Mouse (Mus musculus) neural tube, embryonic 11.5 days (tissue): ENCODE results near the gene Rbl1. TPM values are rescaled to one million over a fixed set of nuclear protein-coding genes. Genes with fewer than 3 reads are reported as not detected.

ENCODE experiments used
- ATAC-seq: fragments of 200-750 bp; cut with Nextera tagmentation; 2 replicates; pipeline ENCODE4 v1.8.0; 2017; ENCODE audit warnings: moderate number of reproducible peaks, mild to moderate bottlenecking, moderate TSS enrichment, moderate library complexity; ENCODE audit not compliant: insufficient read depth, low FRiP score, low TSS enrichment
- DNase-seq: peaks from one replicate; pipeline ENCODE4 v3.0.0-alpha.2; 2015; ENCODE audit warnings: low spot score
- H3K27ac ChIP-seq: fragments of 300-500 bp; sonication (generic); 2 replicates; pipeline ENCODE4 v1.5.1; 2014; ENCODE audit warnings: low read depth, mild to moderate bottlenecking, low read length
- H3K27me3 ChIP-seq: fragments of 300-500 bp; sonication (generic); 2 replicates; pipeline ENCODE4 v1.6.1; 2014; ENCODE audit warnings: mild to moderate bottlenecking, low read length, mixed read lengths; ENCODE audit not compliant: control insufficient read depth, insufficient read depth
- H3K36me3 ChIP-seq: fragments of 300-500 bp; sonication (generic); 2 replicates; pipeline ENCODE4 v1.6.1; 2014; ENCODE audit warnings: mild to moderate bottlenecking, low read length, moderate library complexity, mixed read lengths; ENCODE audit not compliant: control insufficient read depth, insufficient read depth
- H3K4me1 ChIP-seq: fragments of 300-500 bp; sonication (generic); 2 replicates; pipeline ENCODE4 v1.6.1; 2014; ENCODE audit warnings: low read length, mixed read lengths; ENCODE audit not compliant: control insufficient read depth, insufficient read depth
- H3K4me2 ChIP-seq: fragments of 300-500 bp; sonication (generic); 2 replicates; pipeline ENCODE4 v1.6.1; 2014; ENCODE audit warnings: low read depth, mild to moderate bottlenecking, moderate library complexity
- H3K4me3 ChIP-seq: fragments of 300-500 bp; sonication (generic); 2 replicates; pipeline ENCODE4 v1.5.1; 2014; ENCODE audit warnings: low read depth, low read length
- H3K9ac ChIP-seq: fragments of 300-500 bp; sonication (generic); 2 replicates; pipeline ENCODE4 v1.6.1; 2014; ENCODE audit warnings: mild to moderate bottlenecking, low read length
- H3K9me3 ChIP-seq: fragments of 300-500 bp; sonication (generic); 2 replicates; pipeline ENCODE4 v1.6.1; 2016; ENCODE audit warnings: low read length; ENCODE audit not compliant: control insufficient read depth
- WGBS: fragments of 180-500 bp; shearing (Covaris S2); extraction: QIAGEN DNeasy Blood & Tissue Kit; methylation state at CpG from one replicate; pipeline ENCODE4 v1.1.7; 2014; 5-methylcytosine and 5-hydroxymethylcytosine counted together
- polyA plus RNA-seq: library from polyadenylated mRNA; unstranded; fragments of >200 nt; fragmentation: Nextera tagmentation; extraction: Ambion mirVana; gene quantifications from 2 replicates; pipeline ENCODE4 v1.2.1, GENCODE M21; 2014

The Rbl1 gene
- polyA plus RNA-seq, 1 experiment from 2014 or later: 29.3 TPM

DNA sequence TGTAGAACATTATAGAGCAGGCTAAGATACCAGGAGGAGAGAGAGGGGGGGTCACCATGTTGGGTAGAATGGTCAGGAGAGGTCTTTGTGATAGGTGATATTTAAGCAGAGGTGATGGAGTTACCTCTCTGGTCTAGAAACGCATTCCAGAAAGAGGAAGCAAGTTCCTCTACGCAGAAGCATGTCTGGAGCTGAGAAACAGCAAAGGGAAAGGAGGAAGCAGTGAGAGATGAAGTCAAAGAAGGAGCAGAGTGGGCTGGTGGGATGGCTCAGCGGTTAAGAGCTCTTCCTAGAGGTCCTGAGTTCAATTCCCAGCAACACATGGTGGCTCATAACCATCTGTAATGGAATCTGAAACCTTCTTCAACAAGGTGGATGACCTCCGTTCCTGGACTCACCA lies 62.4 kb downstream of the Rbl1 start:
- no peak overlapping the region for H3K4me2 ChIP-seq

DNA sequence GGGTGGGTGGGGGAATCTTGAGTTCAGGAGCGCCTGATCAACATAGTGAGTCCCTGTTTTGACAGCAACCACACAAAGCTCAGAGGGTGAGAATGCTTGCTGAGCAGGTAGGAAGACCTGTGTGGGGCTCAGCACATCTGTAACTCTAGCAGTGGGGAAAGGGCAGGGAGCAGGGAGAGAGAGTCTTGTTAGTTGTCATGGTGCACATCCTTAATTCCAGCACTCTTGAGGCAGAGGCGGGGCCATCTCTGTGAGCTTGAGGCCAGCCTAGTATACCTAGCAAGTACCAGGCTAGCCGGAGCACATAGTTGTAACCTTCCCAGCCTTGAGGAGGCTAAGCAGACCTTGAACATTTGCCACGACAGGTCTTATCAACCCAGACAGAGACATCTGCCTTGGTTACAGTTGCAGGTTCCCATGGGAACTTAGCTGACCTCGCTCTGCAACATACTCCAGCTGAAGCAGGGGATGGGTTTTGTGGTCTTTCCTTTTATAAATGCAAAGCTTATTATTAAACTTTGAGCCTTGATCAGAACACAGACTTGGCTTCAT lies 65.0 kb downstream of the Rbl1 start:
- no peak for DNase-seq
- ATAC-seq: no peak
- H3K27ac ChIP-seq: no peak overlapping the region
- H3K4me3 ChIP-seq: no peak overlapping the region
- H3K9ac ChIP-seq: no peak overlapping the region
- 90% methylated on average over 5 of the region's 5 CpGs for WGBS
- H3K4me1 ChIP-seq: no peaks in the 10 kb centered on the region
- H3K36me3 ChIP-seq: no peaks in the 10 kb centered on the region
- H3K27me3 ChIP-seq: no peaks in the 10 kb centered on the region
- no peak overlapping the region for H3K4me2 ChIP-seq
- H3K9me3 ChIP-seq: no peaks in the 10 kb centered on the region

More for the DNA sequence above, 62.4 kb downstream of the Rbl1 start:
- no peak overlapping the region for H3K9ac ChIP-seq
- no peaks in the 10 kb centered on the region for H3K4me1 ChIP-seq
- H3K27me3 ChIP-seq: no peaks in the 10 kb centered on the region
- H3K36me3 ChIP-seq: no peaks in the 10 kb centered on the region
- no peak overlapping the region for H3K4me3 ChIP-seq
- no peak overlapping the region for H3K27ac ChIP-seq
- DNase-seq: no peak
- 86% methylated on average over 4 of the region's 4 CpGs for WGBS
- H3K9me3 ChIP-seq: no peaks in the 10 kb centered on the region
- no peak for ATAC-seq

GRCm38 (mm10) chr2:157138808-157139207 lies 65.5 kb downstream of the Rbl1 start:
- no peak for DNase-seq
- Histone ChIP-seq H3K36me3 (no peaks in the 10 kb centered on the region), H3K9ac (no peak overlapping the region), H3K4me1 (no peaks in the 10 kb centered on the region), H3K27ac (no peak overlapping the region), H3K27me3 (no peaks in the 10 kb centered on the region), H3K4me2 (no peak overlapping the region), H3K4me3 (no peak overlapping the region), H3K9me3 (no peaks in the 10 kb centered on the region)
- ATAC-seq: no peak
- 90% methylated on average over 5 of the region's 5 CpGs for WGBS

DNA sequence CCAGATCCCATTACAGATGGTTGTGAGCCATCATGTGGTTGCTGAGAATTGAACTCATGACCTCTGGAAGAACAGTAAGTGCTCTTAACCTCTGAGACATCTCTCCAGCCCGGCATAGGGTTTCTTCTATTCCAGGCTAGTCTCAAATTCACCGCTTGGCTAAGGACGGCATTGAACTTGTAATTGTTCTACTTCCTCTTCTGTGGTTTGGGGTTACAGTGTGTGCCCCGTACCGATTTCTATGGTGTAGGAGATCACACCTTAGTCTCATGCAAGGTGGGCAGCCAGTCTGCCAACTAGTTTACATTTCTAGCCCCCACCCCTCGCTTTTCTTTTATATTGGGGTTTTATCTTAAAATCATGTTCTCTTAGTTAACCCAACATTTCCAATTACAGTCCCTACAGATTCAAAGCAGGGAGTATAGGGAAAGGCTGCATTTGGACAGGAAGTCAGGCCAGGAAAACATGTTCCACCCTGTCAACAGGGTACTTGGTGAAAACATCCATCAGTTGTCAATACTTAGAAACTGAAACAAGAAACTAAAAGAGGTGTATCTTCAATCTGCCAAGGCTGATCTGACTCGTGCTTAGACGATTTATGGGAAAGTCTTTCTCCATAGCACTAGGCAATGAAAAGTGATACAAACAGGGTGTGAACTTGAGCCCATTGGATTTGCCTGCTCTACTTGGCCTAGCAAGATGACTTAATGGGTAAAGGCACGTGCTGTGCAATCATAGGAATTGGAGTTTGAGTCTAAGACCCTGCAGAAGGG lies 66.2 kb downstream of the Rbl1 start:
- DNase-seq: no peak
- Histone ChIP-seq H3K27ac (no peak overlapping the region), H3K4me1 (no peaks in the 10 kb centered on the region), H3K9me3 (no peaks in the 10 kb centered on the region), H3K27me3 (no peaks in the 10 kb centered on the region), H3K36me3 (no peaks in the 10 kb centered on the region), H3K4me2 (no peak overlapping the region), H3K9ac (no peak overlapping the region), H3K4me3 (no peak overlapping the region)
- ATAC-seq: no peak
- WGBS: 91% methylated on average over 9 of the region's 9 CpGs

DNA sequence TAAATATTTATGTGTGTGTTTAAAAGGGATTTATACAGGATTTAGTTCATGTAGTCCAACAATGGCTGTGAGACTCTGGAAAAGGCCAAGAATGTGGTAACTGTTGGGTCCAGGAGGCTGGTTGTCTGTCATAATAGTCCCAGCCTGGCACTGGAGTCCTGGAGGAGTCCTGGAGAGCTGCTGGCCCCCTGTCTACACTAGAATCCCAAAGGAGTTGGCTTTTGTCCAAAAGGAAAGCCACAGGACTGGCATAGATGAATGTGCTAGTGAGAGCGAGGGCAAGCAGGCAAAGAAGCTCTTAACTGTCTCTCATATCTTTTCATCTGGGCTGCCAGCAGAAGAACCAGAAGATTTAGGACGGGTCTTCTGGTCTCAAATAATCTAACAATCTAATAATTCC lies 67.7 kb downstream of the Rbl1 start:
- DNase-seq: no peak
- H3K4me2 ChIP-seq: no peak overlapping the region

GRCm38 (mm10) chr2:157136176-157136575 lies 68.2 kb downstream of the Rbl1 start:
- DNase-seq (no peak), ATAC-seq (no peak)
- H3K9me3 ChIP-seq: no peaks in the 10 kb centered on the region
- no peaks in the 10 kb centered on the region for H3K27me3 ChIP-seq
- H3K36me3 ChIP-seq: no peaks in the 10 kb centered on the region
- no peak overlapping the region for H3K9ac ChIP-seq
- H3K4me1 ChIP-seq: no peaks in the 10 kb centered on the region
- no peak overlapping the region for H3K4me3 ChIP-seq
- H3K4me2 ChIP-seq: no peak overlapping the region
- no peak overlapping the region for H3K27ac ChIP-seq
- 92% methylated on average over 4 of the region's 4 CpGs for WGBS

More for the DNA sequence above, 67.7 kb downstream of the Rbl1 start:
- WGBS: 95% methylated on average over 2 of the region's 2 CpGs
- H3K4me3 ChIP-seq: no peak overlapping the region
- no peaks in the 10 kb centered on the region for H3K36me3 ChIP-seq
- H3K27me3 ChIP-seq: no peaks in the 10 kb centered on the region
- no peaks in the 10 kb centered on the region for H3K4me1 ChIP-seq
- ATAC-seq: no peak
- H3K27ac ChIP-seq: no peak overlapping the region
- no peak overlapping the region for H3K9ac ChIP-seq
- no peaks in the 10 kb centered on the region for H3K9me3 ChIP-seq

GRCm38 (mm10) chr2:157135529-157136120 lies 68.7 kb downstream of the Rbl1 start:
- no peak overlapping the region for H3K27ac ChIP-seq

DNA sequence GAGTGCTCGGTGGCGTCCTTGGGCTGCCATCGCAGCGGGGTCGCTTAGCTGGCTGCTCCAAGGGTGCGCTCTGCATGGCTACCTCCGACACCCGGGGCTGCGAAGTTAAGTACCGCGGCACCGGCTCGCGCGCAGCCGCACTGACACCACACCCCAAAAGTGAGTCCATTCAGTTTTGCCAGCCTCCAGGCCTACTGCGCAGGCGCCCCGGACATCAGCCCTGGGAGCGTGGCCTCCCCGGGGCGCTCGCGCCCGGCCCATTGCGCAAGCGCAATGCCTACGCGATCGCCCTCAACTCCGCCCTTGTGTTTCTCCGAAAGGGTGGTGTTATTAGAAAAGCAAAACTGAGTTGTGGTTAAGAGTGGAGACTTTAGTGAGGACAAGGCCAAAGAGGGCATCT lies 69.3 kb downstream of the Rbl1 start, which contains the start of gene Samhd1:
Gene Samhd1, minus strand, starts transcription at position 252 of the 400 bp plus-strand sequence.
- no peak within 1 kb of the TSS for H3K27ac ChIP-seq
- under 1% methylated on average over 32 of the region's 32 CpGs for WGBS

More at GRCm38 (mm10) chr2:157135529-157136120, 68.7 kb downstream of the Rbl1 start:
- H3K9ac ChIP-seq: peak overlapping the region; percentile 69
- H3K36me3 ChIP-seq: no peaks in the 10 kb centered on the region
- 85% methylated on average over 10 of the region's 10 CpGs for WGBS
- no peaks in the 10 kb centered on the region for H3K27me3 ChIP-seq
- peak overlapping the region; percentile 71 for H3K4me3 ChIP-seq
- DNase-seq (no peak), ATAC-seq (0 out of 2 replicates have a peak, but pooled peaks have one; percentile 13)
- H3K4me2 ChIP-seq: peak overlapping the region; percentile 91
- no peaks in the 10 kb centered on the region for H3K9me3 ChIP-seq
- H3K4me1 ChIP-seq: no peaks in the 10 kb centered on the region

More for the DNA sequence above, 69.3 kb downstream of the Rbl1 start, which contains the start of gene Samhd1:
- Histone ChIP-seq H3K27me3 (no peaks in the 10 kb centered on the region), H3K4me1 (no peaks in the 10 kb centered on the region), H3K4me2 (peak within 1 kb of the TSS; percentile 91), H3K9ac (peak within 1 kb of the TSS; percentile 69), H3K4me3 (peak within 1 kb of the TSS; percentile 71), H3K9me3 (no peaks in the 10 kb centered on the region), H3K36me3 (no peaks in the 10 kb centered on the region)
- peak; percentile 85 for ATAC-seq
- peak; percentile 95 for DNase-seq
